Mouse (Mus musculus): ENCODE data around the gene Gm28048.

- TF ChIP-seq CTCF (IDR thresholded peaks at IDR 0.05; ENCODE audit: control insufficient read depth, insufficient read depth, low read length) (no peak), POLR2A (IDR thresholded peaks at IDR 0.05; ENCODE audit: borderline replicate concordance, control insufficient read depth, low read depth, low read length) (no peak)
Measured at GRCm38 (mm10) chr11:22847732-22848648, 133.9 kb downstream of the Gm28048 start.
